14 mouse cellular contexts compared by ENCODE assay signal in genomic region chr4:85790226-85790625, GRCm38 (mm10).
DNase-seq lines count a peak whose midpoint lies in the region; ATAC-seq lines count a peak whose summit lies in the region.
"Had no signal": no experiment of that assay in that cellular context is flagged by ENCODE, and none has a peak within 500 bp of the region (broad histone marks: within the 10 kb centered on the region; RNA-seq: fewer than 3 reads in every experiment).

No protein-coding gene starts in this region.

- H3K4me2 ChIP-seq in forebrain, embryonic 13.5 days = no peak overlapping the region
- H3K4me2 ChIP-seq: heart, embryonic 15.5 days had no signal

- peak; percentile 10 for DNase-seq in adrenal gland, postnatal 10 days
- DNase-seq in adrenal gland, adult 8-10 months = no peak
- DNase-seq in kidney, postnatal 10 days = peak; percentile 47
- no peak for DNase-seq in kidney, adult 18-20 months
- peak; percentile 24 for DNase-seq in WW6 (ENCODE audit: low read depth, low spot score)
- peak; percentile 31 for DNase-seq in lung, postnatal 10 days
- DNase-seq: cerebellum, postnatal 10 days; forebrain, postnatal 0 days had no signal

- H3K9ac ChIP-seq in forebrain, embryonic 13.5 days = no peak overlapping the region
- H3K9ac ChIP-seq: forebrain, postnatal 0 days; heart, embryonic 15.5 days; liver, embryonic 14.5 days had no signal

- no peak for ATAC-seq in forebrain, embryonic 13.5 days
- ATAC-seq in monocyte, adult 5-6 weeks (replicated peaks; ENCODE audit: insufficient number of reproducible peaks, low FRiP score, low TSS enrichment, poor library complexity, severe bottlenecking) = no peak
- ATAC-seq: forebrain, postnatal 0 days; hindbrain, embryonic 16.5 days had no signal

- no peaks in the 10 kb centered on the region for H3K27me3 ChIP-seq in forebrain, embryonic 13.5 days
- H3K27me3 ChIP-seq: heart, embryonic 15.5 days; megakaryocyte, embryonic 14.5 days had no signal

- 65% methylated on average over 2 of the region's 2 CpGs for WGBS in forebrain, embryonic 13.5 days

- H3K9me3 ChIP-seq in forebrain, embryonic 13.5 days (replicated peaks) = no peaks in the 10 kb centered on the region
- H3K9me3 ChIP-seq: heart, embryonic 15.5 days; megakaryocyte, embryonic 14.5 days had no signal

- H3K4me1 ChIP-seq in forebrain, embryonic 13.5 days = no peaks in the 10 kb centered on the region
- H3K4me1 ChIP-seq: heart, embryonic 15.5 days; megakaryocyte, embryonic 14.5 days had no signal

- H3K27ac ChIP-seq in forebrain, embryonic 13.5 days = no peak overlapping the region
- H3K27ac ChIP-seq: heart, embryonic 15.5 days; liver, embryonic 14.5 days had no signal

- H3K4me3 ChIP-seq in forebrain, embryonic 13.5 days = no peak overlapping the region
- H3K4me3 ChIP-seq: heart, embryonic 15.5 days; megakaryocyte, embryonic 14.5 days had no signal

- H3K36me3 ChIP-seq in forebrain, embryonic 13.5 days (ENCODE audit: poor library complexity, severe bottlenecking) = no peaks in the 10 kb centered on the region
- H3K36me3 ChIP-seq: heart, embryonic 15.5 days had no signal

Comparison
In these comparisons a context has a peak if more than half of its experiments do, and no peak if none do; other contexts are left out.
1. DNase-seq: peak in adrenal gland, postnatal 10 days (single experiment), kidney, postnatal 10 days (single experiment), WW6 (single experiment) and lung, postnatal 10 days (single experiment); none in adrenal gland, adult 8-10 months (single experiment) and kidney, adult 18-20 months (single experiment).